Mouse (Mus musculus) right cerebral cortex, postnatal 25 days (tissue): ENCODE measurements at regions not wholly inside any gene's neighbourhood (a gene's known extent, or its start where the extent isn't known, plus 50 kb on each side); places are given as distances from the start of the nearest gene placed in this dataset.

Experiments
- DNase-seq: peaks from one replicate; pipeline ENCODE4 v3.0.0; 2022

DNA sequence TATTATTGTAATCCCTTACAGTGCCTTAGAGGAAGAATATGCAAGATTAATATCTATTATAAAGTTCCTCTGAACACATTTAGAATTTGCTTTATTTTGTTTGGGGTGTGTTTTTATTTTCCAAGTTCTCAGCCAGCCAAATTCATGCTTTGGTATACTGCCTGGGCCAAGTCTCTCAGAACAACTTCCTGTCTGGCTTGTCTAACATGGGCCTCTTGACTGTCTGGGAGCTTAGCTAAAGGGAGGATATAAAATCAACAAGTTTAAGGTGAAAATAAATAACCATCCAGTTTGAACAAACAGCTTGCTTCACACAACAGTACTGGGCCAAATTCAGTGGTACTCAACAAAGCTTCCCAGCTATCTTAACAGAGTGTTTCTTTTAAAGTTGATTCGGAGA, 669.5 kb downstream of the Kcnj2 start:
- no peak for DNase-seq

DNA sequence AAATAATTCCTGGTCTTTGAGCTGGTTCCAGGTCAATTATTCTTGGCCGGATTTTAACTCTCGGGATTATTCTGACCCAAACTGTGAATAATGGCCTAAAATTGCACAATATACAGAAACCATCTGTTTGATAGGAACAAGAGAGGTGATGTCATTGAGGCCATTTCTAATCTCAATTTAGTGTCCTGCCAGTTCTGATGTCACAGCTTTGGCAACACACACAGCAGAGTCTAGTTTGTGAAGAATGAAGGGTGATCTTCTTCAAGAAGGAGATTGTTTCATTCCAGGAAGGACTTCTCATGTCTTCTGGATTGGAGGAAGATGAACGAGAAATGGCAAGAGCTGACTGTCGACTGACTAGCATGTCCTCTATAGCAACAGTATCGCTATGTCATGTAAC, 670.0 kb downstream of the Kcnj2 start:
- no peak for DNase-seq

DNA sequence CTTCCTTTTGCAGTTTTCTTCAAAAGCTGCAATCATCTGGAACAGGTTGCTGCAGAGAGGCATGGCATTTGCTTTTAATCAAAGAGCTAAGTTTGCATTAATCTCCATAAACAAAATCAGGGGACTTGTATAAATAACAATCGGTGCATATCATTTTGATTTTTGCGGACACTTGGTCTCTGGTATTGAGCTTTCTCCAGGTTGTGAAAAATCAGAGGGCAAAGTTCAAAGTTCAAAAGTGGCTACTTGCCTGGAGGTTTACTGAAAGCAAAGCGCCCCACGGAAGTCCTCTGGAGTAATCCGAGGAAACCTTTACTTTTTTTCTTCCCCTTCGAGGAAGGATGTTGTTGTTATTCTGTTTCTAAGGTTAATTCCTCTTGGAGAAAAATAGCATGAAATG, 677.4 kb downstream of the Kcnj2 start:
- DNase-seq: no peak

DNA sequence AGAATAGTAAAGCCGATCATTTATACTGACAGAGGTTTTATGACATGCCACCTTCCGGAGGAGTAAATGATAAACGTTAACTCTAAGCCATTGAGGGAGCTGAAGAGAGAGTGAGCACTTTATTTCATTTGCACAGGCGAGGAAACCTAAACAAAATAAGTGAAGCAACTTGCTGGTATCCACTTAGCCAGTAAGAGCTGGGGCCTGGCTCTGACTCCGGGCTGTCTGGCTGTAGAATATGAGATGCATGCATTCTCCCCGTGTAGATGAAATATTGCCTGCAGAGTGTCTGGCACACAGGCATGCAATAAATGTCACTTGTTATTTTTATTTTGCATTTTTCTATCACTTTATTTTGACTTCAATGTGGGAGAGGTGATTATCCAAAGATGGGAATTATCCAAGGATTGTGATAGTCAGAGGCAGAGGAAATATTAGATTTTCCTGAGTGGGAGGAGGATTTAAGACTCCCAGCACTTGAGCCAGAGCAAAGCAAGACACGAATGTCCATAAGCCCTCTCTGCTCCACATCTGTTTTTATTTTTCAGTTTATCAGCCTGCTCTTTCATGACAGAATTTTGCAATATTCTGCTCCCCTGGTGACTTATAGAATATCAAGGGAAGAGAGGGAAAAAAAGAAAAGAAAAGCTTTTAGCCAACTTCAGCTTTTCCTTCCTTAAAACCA, 681.4 kb downstream of the Kcnj2 start:
- no peak for DNase-seq

DNA sequence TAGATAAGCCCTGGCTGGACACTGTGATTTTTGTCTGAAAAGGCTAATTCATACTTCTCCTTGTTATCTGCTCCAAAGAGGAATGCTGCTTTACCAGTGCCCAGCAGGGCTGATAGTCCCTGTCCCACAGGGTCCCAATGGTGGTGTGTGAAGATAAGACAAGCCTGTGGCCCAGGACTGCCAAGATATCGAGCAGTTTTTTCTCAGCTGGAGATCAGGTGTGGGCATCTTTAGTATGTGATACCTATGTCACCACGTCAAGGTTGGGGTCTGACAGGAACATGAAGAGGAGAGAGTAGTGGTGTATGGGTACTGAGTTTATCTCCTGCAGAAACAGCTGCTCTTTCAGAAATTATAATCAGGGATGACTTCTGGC, 682.0 kb downstream of the Kcnj2 start:
- DNase-seq: no peak

DNA sequence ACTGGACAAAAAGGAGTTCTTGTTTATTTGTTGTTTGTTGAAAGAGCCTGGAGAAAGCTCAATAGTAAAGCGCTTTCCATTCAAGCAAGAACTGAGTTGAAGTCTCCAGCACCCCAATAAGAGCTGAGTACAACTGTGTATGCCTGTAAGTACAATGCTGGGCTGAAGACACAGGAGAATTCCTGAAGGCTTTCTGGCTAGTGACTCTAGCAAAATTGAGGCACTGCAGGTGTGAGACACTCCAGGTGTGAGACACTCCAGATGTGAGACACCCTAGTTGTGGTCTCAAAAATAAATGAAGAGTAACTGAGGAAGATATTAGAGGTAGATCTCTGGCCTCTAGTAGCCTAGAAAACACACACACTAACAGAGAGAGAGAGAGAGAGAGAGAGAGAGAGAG, 682.5 kb downstream of the Kcnj2 start:
- no peak for DNase-seq

DNA sequence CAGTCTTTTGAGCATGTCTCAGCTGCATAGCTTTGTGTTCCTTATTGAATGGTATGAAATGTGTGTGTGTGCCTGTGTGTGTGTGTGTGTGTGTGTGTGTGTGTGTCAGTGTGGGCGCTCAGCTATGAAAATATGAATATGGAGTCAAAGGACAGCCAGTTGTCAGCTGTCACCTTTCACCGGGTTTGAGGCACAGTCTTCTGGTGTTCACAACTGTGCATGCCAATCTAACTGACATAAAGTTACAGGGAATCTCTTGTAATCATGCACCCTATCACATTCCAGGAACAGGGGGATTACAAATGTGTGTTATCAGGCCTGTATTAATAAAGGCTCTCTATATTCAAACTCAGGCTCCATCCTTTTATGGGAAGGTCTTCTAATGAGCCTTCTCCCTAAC, 688.8 kb downstream of the Kcnj2 start:
- DNase-seq: no peak

DNA sequence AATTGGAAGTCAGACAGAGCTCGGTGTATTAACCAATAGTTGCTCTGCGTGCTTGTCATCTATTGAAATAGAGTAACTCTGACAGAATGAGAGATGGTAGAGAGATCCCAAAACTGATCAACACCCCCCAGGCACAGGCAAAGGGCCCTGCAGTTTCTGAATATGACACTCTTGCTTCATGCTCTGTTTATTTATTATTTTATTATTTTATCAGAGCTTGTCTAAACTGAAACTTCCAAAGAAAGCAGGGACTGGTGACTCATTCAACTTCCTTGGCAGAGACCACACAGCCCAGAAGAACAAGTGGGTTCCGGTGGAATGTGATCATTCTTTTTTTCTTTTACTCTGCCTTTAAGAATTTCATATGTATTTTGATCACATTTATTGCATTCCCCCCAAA, 697.1 kb downstream of the Kcnj2 start:
- DNase-seq: no peak

DNA sequence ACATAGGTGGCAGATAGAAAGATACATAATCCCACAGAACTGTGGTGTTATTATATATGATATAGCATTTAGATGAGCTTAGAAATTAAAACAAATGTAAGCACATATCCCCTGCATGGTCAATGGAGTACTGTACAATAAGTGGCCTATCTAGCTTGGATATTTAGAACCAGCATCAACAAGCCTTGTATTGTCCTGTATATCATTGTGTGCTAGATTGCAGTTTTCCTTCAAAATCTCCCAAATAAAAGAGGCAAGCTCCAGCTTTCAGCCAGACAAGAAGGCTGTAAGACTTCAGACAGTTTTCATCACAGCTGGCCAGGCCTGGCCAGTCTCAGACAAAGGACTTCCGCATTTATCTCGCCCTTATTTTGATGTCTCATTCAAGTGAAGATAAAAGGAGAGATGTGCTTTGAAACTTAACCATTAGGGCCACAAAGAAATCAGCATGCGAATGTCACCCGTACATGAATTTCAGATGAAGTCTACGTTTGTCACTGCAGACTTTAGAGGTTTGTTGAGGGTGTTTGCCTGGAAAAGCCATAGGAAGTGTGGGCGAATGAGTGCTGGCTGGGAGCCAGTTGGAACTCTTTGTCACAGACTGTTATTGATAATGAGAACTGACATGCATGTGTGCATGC, 700.5 kb downstream of the Kcnj2 start:
- no peak for DNase-seq

DNA sequence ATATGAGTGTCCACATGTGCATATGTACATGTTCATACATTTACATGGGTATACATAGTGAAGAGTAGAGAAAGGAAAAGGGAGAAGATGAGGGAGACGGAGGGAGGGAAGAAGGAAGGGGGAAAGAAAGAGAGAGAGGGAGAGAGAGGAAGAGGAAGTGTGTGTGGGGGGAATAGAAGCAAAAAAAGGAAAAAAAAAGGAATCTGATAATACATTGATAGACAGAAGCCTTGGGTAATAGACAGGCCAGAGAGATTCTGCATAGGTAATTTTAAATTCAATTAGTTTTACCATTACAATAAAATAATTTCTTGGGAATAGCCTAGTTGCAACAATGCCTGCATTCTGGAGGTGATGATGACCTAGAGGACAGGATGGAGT, 701.0 kb downstream of the Kcnj2 start:
- no peak for DNase-seq

DNA sequence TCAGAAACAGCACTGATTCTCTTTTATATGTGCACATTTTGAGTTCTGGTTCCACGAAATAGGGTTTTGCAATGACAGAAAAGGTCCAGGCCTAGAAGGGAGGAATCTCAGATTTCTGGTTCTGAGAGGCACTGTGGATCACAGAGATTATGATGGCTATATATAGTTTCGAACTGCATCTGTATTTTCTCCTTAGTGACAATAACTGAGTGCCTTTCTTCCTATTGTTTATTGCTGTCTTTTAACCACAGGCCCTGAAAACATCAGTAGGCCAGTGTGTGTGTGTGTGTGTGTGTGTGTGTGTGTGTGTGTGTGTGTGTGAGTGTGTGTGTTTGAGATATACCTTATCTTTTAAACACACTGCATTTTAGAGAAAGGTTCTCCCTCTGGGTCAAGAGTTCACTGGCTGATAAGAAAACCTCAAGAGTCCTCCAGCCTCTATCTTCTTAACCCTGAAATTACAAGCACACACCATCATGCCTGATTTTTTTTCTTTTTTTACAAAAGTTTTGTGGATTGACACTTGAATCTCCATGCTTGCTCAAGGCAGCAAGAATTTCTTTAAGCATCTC, 708.2 kb downstream of the Kcnj2 start:
- no peak for DNase-seq

DNA sequence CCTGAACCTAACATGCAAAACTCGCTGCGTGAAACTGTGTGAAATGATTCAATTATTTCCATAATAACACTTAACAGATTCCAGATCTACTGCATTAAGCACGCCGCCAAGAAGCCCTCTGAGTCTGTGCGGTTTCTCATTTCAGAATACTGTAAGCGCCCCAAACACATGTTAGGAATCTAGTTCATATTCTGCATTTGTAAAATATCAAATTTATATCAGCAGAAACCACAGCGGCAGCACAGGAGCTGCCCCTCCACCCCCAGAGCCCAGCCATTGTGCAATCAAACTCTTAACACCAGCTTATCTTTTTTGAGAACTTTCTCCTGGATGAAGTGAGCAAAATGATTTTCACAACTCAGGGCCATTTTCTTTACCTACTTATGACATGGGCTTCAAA, 715.4 kb downstream of the Kcnj2 start:
- peak; percentile 5 for DNase-seq

DNA sequence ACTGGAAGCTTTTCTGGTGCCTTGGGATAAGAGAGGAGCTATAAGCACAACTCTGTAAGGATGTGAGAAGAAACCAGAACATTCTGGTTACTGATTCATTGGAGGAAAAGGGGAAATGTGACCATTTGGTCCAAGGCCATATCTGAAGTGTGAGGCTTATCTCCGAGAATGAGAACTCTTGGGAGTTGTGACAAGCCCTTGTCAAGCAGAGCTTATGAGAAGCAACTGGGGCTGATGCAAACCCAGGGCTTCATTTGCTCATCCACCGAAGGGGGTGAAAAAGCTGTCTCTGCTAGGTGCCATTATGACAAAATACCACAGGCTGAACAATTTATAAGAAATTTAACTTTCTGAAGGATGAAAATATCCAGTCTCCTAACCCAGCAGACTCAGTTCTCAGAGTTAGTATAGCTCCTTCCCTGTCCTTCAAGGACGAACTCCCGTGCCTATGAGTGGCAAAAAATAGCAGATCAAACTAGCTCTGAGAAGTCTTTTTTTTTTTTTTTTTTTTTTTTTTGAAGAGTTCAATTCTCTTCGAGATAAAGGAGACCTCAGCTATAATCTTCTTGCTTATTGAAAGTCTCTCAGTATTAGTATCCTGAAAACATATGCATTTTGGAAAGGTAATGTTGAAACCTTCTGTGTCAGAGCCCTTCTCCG, 725.4 kb downstream of the Kcnj2 start:
- DNase-seq: no peak

DNA sequence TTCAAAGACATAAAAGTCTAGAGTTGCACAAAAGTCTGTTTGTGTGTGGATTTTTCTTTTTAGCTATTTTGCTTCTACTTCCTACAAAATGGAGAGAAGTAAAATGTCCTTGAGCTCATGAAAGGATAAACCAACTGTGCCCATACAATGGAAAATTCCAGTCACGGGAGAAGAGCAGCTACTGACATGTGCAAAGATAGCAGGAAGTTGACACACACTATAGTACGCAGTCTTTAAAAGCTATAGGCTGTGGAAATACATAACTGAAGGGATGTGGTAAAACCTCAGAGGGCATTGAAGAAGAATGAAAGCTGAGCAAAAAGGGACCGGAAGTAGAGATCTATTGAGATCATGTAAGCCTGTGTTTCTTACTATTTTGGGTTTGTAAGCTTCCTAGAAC, 735.1 kb downstream of the Kcnj2 start:
- DNase-seq: no peak

DNA sequence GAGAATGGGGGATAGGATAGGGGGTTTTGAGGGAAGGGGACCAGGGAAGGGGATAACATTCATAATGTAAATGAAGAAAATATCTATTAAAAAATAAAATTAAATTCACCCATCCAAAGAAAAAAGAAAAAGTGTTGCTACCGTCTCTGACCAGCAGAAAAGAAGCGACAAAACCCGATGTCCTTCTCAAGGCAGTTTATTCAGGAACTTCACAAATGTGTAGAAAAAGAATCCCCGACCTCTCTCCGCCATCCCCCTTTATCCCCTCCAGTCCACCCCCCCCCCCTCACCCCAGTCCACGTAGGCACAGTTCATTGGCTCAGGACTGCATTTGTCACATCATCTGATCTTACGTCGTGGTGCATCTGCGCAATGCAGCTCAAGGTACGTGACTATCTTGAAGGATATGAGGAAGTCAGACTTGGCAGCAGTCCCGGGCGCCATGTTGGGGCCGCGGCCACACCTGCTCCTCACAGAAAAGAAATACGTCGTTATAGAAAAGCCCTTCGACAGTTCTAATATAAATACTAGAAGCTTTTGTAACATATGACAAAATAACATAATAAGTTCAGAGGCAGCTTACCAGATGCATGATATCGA, 750.3 kb downstream of the Kcnj2 start:
- DNase-seq: no peak

DNA sequence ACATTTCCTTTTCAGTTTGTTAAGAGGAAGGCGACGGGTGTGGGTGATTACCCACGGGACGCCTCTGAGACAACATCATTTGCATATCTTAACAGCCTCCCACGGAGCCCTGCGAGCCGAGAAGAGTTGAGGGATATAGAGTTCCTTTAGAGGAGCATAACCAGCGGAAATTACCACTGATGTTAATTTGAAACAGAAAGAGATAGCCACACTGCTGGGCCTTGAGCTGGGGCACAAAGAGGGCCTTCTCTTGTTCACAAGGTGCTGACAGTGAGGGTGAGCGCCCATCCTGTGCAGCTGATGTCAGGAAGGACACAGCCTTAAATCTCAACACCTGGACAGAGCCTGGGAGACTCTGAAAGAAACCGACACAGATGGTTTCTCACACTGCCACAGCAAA, 752.2 kb downstream of the Kcnj2 start:
- DNase-seq: peak; percentile 48

DNA sequence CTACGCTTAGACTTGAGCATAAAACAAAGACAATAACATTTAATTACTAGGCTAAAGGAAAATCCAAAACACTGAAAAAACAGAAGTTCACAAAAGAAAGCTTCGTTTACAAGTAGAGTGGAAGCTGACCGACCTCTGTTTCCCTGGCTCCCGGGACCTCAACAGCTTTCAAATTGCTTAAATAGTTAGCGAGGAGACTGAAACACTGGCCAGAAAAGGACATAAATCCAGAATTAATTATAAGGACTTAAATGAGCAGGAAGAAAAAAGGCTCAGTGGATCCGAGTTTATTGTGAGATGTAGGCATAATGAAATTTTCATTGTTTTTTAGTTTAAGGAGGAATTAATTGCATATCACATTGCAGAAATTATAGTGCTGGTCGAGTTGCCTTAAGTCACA, 754.4 kb downstream of the Kcnj2 start:
- no peak for DNase-seq

DNA sequence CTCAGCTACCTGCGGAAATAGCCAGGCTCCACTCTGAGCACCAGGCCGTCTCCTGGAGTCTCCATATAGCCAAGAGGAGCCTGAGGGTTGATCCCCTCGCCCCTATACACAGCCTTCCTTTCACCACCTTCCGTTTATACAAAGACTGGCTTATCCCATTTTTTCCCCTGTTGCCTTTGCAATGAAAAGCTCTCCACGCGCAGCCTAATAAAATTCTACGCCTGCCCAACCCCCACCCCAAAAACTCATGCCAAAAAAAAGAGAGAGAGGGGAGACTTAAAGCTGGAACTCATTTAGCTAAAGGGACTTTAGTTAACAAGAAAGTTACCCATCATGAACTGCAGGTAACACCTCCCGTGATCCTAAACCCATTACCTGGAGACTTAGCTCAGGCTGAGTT, 762.5 kb downstream of the Kcnj2 start:
- DNase-seq: no peak

DNA sequence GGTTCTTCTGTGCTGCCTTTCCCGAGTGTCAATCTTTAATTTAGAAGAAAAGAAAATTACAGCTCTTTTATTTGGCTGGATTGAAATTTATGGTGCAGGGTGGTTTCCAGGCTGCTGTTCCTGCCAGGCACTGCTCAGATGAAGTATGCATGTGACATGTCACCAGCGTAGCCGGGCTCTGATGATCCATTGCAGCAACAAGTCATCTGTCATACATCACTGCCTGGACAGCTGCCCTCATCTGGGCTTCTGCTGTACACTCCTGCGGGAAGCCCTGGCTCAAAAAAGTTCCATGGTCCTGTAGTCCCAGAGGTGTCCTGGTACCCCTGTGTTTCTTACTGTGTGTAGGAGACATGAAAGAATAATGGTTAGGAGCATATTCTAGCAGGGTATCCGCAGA, 773.0 kb downstream of the Kcnj2 start:
- no peak for DNase-seq

DNA sequence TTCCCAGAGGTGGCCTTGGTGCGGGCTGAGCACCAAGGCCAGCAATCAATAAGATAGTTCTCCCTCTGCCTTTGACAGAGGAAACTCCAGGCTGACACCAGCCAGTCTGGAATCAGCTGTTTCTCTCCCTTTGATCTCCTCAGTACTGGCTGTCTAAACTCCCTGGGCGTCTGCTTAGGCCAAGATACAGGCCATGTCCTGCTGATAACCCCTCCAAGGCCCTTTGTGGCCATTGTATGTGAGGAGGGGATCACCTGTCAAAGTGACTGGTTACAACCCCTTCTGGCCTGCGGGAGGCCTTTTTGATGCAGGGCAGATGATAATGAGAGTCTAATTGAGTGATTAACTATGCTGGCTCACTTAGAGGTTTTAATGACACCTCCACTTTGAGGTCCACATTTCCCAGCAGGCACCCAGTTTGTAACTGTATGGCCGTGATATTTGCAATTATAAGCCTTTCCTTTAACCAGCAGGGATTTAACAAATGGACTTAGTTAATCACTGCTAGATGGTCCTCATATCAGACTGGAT, 777.8 kb downstream of the Kcnj2 start:
- DNase-seq: no peak

DNA sequence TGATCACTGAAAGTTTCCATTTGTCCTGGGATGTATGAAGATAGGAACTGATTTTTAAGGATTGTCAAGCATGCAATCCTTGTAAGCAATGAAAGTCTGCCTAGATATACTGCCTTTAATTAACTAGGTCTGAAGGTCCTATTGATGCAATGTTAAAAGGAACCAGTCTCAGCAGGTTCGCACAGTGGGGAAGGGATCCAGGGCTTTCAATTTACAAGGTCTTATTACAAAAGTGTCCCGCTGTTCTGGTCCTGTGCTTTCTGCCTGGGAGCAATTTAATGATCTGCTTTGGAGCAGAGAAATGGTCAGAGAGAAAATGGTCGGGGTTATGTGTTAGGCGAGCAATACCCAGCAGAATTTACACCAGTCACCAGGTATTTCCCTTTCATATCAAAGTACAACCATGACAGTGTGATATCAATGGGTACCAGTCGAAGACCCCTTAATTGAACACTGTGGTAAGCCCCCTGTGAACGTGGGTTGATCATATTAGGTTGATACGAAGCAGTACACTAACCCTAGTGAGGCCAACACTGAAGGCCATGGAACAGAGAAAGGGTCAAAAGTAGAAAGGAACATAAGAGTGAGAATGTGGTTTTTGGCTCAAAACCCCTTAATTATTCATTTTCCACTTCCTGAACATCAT, 778.5 kb downstream of the Kcnj2 start:
- DNase-seq: no peak

DNA sequence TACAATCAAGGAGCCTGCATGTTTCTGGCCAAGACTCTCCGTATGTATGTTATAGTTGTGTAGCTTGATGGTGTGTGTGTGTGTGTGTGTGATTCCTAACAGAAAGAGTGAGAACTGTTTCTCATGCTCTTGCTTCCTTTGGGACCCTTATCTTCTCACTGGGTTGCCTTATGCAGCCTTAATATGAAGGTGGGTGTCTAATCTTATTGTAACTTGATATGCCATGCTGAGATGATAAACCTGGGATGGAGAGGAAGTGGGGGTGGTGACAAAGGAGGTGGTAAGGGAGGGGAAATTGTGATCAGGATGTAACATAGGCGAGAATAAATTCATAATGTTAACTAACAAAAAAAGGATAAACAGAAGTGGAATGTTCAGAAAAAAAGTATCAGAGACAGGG, 791.3 kb downstream of the Kcnj2 start:
- no peak for DNase-seq

DNA sequence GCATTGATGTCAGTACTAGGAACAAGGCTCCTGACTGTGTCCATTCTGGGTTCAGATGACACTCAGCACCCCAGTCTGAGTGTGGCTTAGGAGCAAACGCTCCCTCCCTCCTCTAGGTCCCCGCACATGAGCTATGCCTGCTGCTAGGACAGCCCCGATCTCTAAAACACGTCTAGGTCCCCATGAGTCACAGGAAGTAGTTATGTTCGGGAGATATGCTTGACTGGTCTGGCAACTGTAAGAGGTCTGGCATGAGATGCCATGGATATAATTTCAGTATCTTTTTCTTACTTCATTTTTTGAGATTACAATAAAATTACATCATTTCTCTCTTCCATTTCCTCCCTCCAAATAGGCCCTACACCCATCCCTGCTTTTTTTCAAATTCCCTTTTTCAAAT, 792.1 kb downstream of the Kcnj2 start:
- DNase-seq: no peak
